In genomic region chr1:180904039-180904814, GRCm38 (mm10) we compare ENCODE assay signal across 7 mouse cellular contexts. TPM values are rescaled to one million over a fixed set of nuclear protein-coding genes. Genes with fewer than 3 reads are reported as not detected.
DNase-seq lines count a peak whose midpoint lies in the region; ATAC-seq lines count a peak whose summit lies in the region.

TSS of gene Pycr2 (plus strand) at chr1:180904293.

- under 1% methylated on average over 52 of the region's 52 CpGs for WGBS in intestine, embryonic 16.5 days
- WGBS in midbrain, embryonic 11.5 days = under 1% methylated on average over 52 of the region's 52 CpGs

- peak within 1 kb of the TSS; percentile 91 for H3K9ac ChIP-seq in intestine, embryonic 16.5 days (ENCODE audit: low read depth, low read length)
- H3K9ac ChIP-seq in midbrain, embryonic 11.5 days (ENCODE audit: low read length) = peak within 1 kb of the TSS; percentile 94

- ATAC-seq in intestine, embryonic 16.5 days = peak; percentile 99
- peak; percentile 99 for ATAC-seq in midbrain, embryonic 11.5 days (ENCODE audit: low FRiP score)

- peaks cover 2% of the 10 kb centered on the region; the same call in 1 of the 2 replicates for H3K36me3 ChIP-seq in intestine, embryonic 16.5 days (ENCODE audit: control insufficient read depth, insufficient read depth, low read length)
- H3K36me3 ChIP-seq in midbrain, embryonic 11.5 days (ENCODE audit: control insufficient read depth, insufficient read depth, low read length) = peaks cover 5% of the 10 kb centered on the region

- DNase-seq in adrenal gland, adult 2 months = peak; percentile 96
- peak; percentile 91 for DNase-seq in embryo, embryonic 11.5 days (ENCODE audit: low read depth, low spot score)
- peak; percentile 90 to 92 for DNase-seq in gastrocnemius, postnatal 36 days
- peak; percentile 90 to 92 for DNase-seq in left cerebral cortex, postnatal 36 days (ENCODE audit: low spot score in 2 of 2)
- peak; percentile 98 for DNase-seq in midbrain, embryonic 11.5 days (ENCODE audit: low spot score, missing footprints)
- peak; percentile 92 for DNase-seq in skeletal muscle tissue, adult 2 months (ENCODE audit: low read depth, low spot score)

- no peaks in the 10 kb centered on the region for H3K9me3 ChIP-seq in intestine, embryonic 16.5 days (ENCODE audit: control insufficient read depth, low read length)
- no peaks in the 10 kb centered on the region for H3K9me3 ChIP-seq in midbrain, embryonic 11.5 days (ENCODE audit: control insufficient read depth, low read length)

- peak within 1 kb of the TSS; percentile 80 for H3K27ac ChIP-seq in intestine, embryonic 16.5 days (ENCODE audit: low read length)
- H3K27ac ChIP-seq in midbrain, embryonic 11.5 days (ENCODE audit: low read depth, low read length) = peak within 1 kb of the TSS; percentile 67

- intact Hi-C loops in gastrocnemius, postnatal 36 days (cut with DNase I) = no loop called here
- intact Hi-C loops in left cerebral cortex, postnatal 36 days (cut with DNase I) = no loop called here

- H3K4me1 ChIP-seq in intestine, embryonic 16.5 days (ENCODE audit: control insufficient read depth, insufficient read depth, low read length) = peaks cover 8% of the 10 kb centered on the region
- peaks cover 11% of the 10 kb centered on the region for H3K4me1 ChIP-seq in midbrain, embryonic 11.5 days (ENCODE audit: control insufficient read depth, insufficient read depth, low read length)

- H3K4me2 ChIP-seq in intestine, embryonic 16.5 days (ENCODE audit: low read depth, low read length) = peak within 1 kb of the TSS; percentile 81
- H3K4me2 ChIP-seq in midbrain, embryonic 11.5 days = peak within 1 kb of the TSS; percentile 70

- H3K4me3 ChIP-seq in intestine, embryonic 16.5 days (ENCODE audit: low read length) = peak within 1 kb of the TSS; percentile 84
- H3K4me3 ChIP-seq in midbrain, embryonic 11.5 days (ENCODE audit: low read depth, low read length) = peak within 1 kb of the TSS; percentile 83

- no peaks in the 10 kb centered on the region for H3K27me3 ChIP-seq in intestine, embryonic 16.5 days (replicated peaks; ENCODE audit: control insufficient read depth, insufficient read depth, low read length)
- H3K27me3 ChIP-seq in midbrain, embryonic 11.5 days (ENCODE audit: control insufficient read depth, insufficient read depth, low read length) = no peaks in the 10 kb centered on the region

RNA-seq across cellular contexts. Expression of gene Pycr2, which starts in this region (rescaled TPM):
- total RNA-seq in adrenal gland, adult 2 months (2021) = 10 to 100 TPM; 24.1 to 46.1 TPM
- 80.7 and 88.7 TPM in 2 replicates for polyA plus RNA-seq in adrenal gland, adult 2 months (2012; rRNA removed)
- 10 to 100 TPM; 10.9 to 12.7 TPM for total RNA-seq in gastrocnemius, postnatal 36 days (2021)
- polyA plus RNA-seq in intestine, embryonic 16.5 days (2015; fragmentation: Nextera tagmentation; extraction: Ambion mirVana) = 63.8 and 73.2 TPM in 2 replicates
- total RNA-seq in left cerebral cortex, postnatal 36 days (2021) = 10 to 100 TPM; 26.0 to 27.3 TPM
- polyA plus RNA-seq in midbrain, embryonic 11.5 days (2014; fragmentation: Nextera tagmentation; extraction: Ambion mirVana) = 85.4 and 97.9 TPM in 2 replicates

Comparison
In these comparisons a context has a peak if more than half of its experiments do, and no peak if none do; other contexts are left out.
1. Peak in every context shown above with its lines: DNase-seq, ATAC-seq, H3K4me3 ChIP-seq and H3K27ac ChIP-seq.